Mouse (Mus musculus) liver, adult 2 months (tissue): ENCODE measurements around the gene Sox5. TPM values are rescaled to one million over a fixed set of nuclear protein-coding genes. Genes with fewer than 3 reads are reported as not detected.

ENCODE experiments used
- DNase-seq: peaks from one replicate; pipeline ENCODE4 v3.0.0-alpha.2; 2011; ENCODE audit warnings: low read depth, low spot score; ENCODE audit errors: extremely low read depth
- H3K27ac ChIP-seq: fragments of 200-500 bp; replicated peaks from 2 replicates; pipeline ENCODE4 v1.5.1; 2012; ENCODE audit warnings: low read depth, mild to moderate bottlenecking, control low read depth, inconsistent platforms, low read length; ENCODE audit not compliant: insufficient read depth
- H3K27me3 ChIP-seq: fragments of 200-500 bp; 2 replicates; pipeline ENCODE4 v1.6.1; 2012; ENCODE audit warnings: mild to moderate bottlenecking, moderate library complexity, low read length, inconsistent platforms; ENCODE audit not compliant: control insufficient read depth, insufficient read depth
- H3K36me3 ChIP-seq: fragments of 200-500 bp; 2 replicates; pipeline ENCODE4 v1.6.1; 2012; ENCODE audit warnings: low read length, inconsistent platforms; ENCODE audit not compliant: control insufficient read depth, insufficient read depth
- H3K4me1 ChIP-seq: fragments of 200-500 bp; 2 replicates; pipeline ENCODE4 v1.6.1; 2011; ENCODE audit warnings: low read length; ENCODE audit not compliant: control insufficient read depth, insufficient read depth
- H3K4me3 ChIP-seq: fragments of 200-500 bp; 2 replicates; pipeline ENCODE4 v1.5.1; 2011; ENCODE audit warnings: low read depth, mild to moderate bottlenecking, control low read depth, low read length, moderate library complexity; ENCODE audit not compliant: insufficient read depth
- H3K79me2 ChIP-seq: fragments of 200-500 bp; 2 replicates; pipeline ENCODE4 v1.6.1; 2012; ENCODE audit warnings: inconsistent platforms, mild to moderate bottlenecking, low read length, moderate library complexity; ENCODE audit not compliant: control insufficient read depth, insufficient read depth
- H3K9ac ChIP-seq: fragments of 200-500 bp; 2 replicates; pipeline ENCODE4 v1.6.1; 2012; ENCODE audit warnings: low read depth, mild to moderate bottlenecking, control low read depth, inconsistent platforms, low read length
- CTCF ChIP-seq: fragments of 200-500 bp; IDR thresholded peaks from 2 replicates; pipeline ENCODE4 v1.5.1; 2011; ENCODE audit warnings: low read depth, low read length, control low read depth
- POLR2A ChIP-seq: fragments of 200-500 bp; IDR thresholded peaks from 2 replicates; pipeline ENCODE4 v1.6.1; 2011; ENCODE audit warnings: low read length, control low read depth; ENCODE audit not compliant: insufficient read depth; ENCODE audit errors: extremely low read depth
- WGBS: fragments of 180-500 bp; shearing (Covaris S2); methylation state at CpG from one replicate; pipeline ENCODE4 v1.1.7; 2018; 5-methylcytosine and 5-hydroxymethylcytosine counted together
- polyA plus RNA-seq: library from polyadenylated mRNA; depleted of rRNA; stranded (reverse); fragments of >200 nt; gene quantifications from 2 replicates; pipeline ENCODE4 v1.2.3, GENCODE M21; 2012
- total RNA-seq: library from RNA; depleted of rRNA; stranded (reverse); fragments of >200 nt; gene quantifications from 2 replicates; pipeline ENCODE4 v1.2.3, GENCODE M21; 2014

The Sox5 gene
- total and polyA plus RNA-seq, 2 experiments, result 7.5 to 31.6 TPM

- Histone ChIP-seq H3K27me3 (no peaks in the 10 kb centered on the region), H3K27ac (no peak overlapping the region), H3K9ac (no peak overlapping the region), H3K36me3 (no peaks in the 10 kb centered on the region), H3K4me1 (no peaks in the 10 kb centered on the region), H3K4me3 (no peak overlapping the region), H3K79me2 (no peaks in the 10 kb centered on the region; the same call in 1 of the 2 replicates)
- DNase-seq, result no peak
- WGBS, result 97% methylated on average over 8 of the region's 8 CpGs
- no peak for TF ChIP-seq CTCF
- no peak for TF ChIP-seq POLR2A
These were observed 801.6 kb downstream of the Sox5 start for GRCm38 (mm10) chr6:143980131-143980530.

- no peak for TF ChIP-seq CTCF
- TF ChIP-seq POLR2A, result no peak
- no peaks in the 10 kb centered on the region for H3K27me3 ChIP-seq
- WGBS, result 92% methylated on average over 9 of the region's 9 CpGs
- H3K79me2 ChIP-seq, result 0 out of 2 replicates have a peak, but pooled peaks cover 2% of the 10 kb centered on the region
- H3K4me1 ChIP-seq, result no peaks in the 10 kb centered on the region
- H3K36me3 ChIP-seq, result no peaks in the 10 kb centered on the region
- H3K27ac ChIP-seq, result no peak overlapping the region
- no peak overlapping the region for H3K9ac ChIP-seq
- DNase-seq, result no peak
- H3K4me3 ChIP-seq, result no peak overlapping the region
These were observed 813.9 kb downstream of the Sox5 start for GRCm38 (mm10) chr6:143967724-143968400.

GRCm38 (mm10) chr6:143960487-143960886 is 821.3 kb downstream of the Sox5 start:
- 95% methylated on average over 11 of the region's 11 CpGs for WGBS
- Histone ChIP-seq H3K27ac (no peak overlapping the region), H3K36me3 (peaks cover 10% of the 10 kb centered on the region), H3K9ac (no peak overlapping the region), H3K4me1 (no peaks in the 10 kb centered on the region), H3K79me2 (no peaks in the 10 kb centered on the region), H3K27me3 (no peaks in the 10 kb centered on the region), H3K4me3 (no peak overlapping the region)
- DNase-seq, result no peak
- TF ChIP-seq POLR2A (no peak), CTCF (no peak)

GRCm38 (mm10) chr6:143960081-143960480 is 821.7 kb downstream of the Sox5 start:
- WGBS, result 87% methylated on average over 8 of the region's 8 CpGs
- no peaks in the 10 kb centered on the region for H3K27me3 ChIP-seq
- TF ChIP-seq POLR2A, result no peak
- no peak for TF ChIP-seq CTCF
- peaks cover 10% of the 10 kb centered on the region for H3K36me3 ChIP-seq
- no peak overlapping the region for H3K27ac ChIP-seq
- no peak overlapping the region for H3K9ac ChIP-seq
- H3K4me1 ChIP-seq, result no peaks in the 10 kb centered on the region
- DNase-seq, result no peak
- no peaks in the 10 kb centered on the region for H3K79me2 ChIP-seq
- no peak overlapping the region for H3K4me3 ChIP-seq

GRCm38 (mm10) chr6:143958372-143958771 is 823.4 kb downstream of the Sox5 start:
- no peak overlapping the region for H3K9ac ChIP-seq
- no peaks in the 10 kb centered on the region for H3K27me3 ChIP-seq
- TF ChIP-seq POLR2A, result no peak
- no peak for TF ChIP-seq CTCF
- H3K36me3 ChIP-seq, result peaks cover 10% of the 10 kb centered on the region
- H3K4me3 ChIP-seq, result no peak overlapping the region
- 83% methylated on average over 7 of the region's 7 CpGs for WGBS
- H3K4me1 ChIP-seq, result no peaks in the 10 kb centered on the region
- no peak overlapping the region for H3K27ac ChIP-seq
- H3K79me2 ChIP-seq, result no peaks in the 10 kb centered on the region
- no peak for DNase-seq

- H3K36me3 ChIP-seq, result peaks cover 10% of the 10 kb centered on the region
- no peaks in the 10 kb centered on the region for H3K4me1 ChIP-seq
- H3K27me3 ChIP-seq, result no peaks in the 10 kb centered on the region
- DNase-seq, result no peak
- WGBS, result 61% methylated on average over 5 of the region's 5 CpGs
- H3K79me2 ChIP-seq, result no peaks in the 10 kb centered on the region
- no peak overlapping the region for H3K9ac ChIP-seq
- no peak for TF ChIP-seq CTCF
- no peak for TF ChIP-seq POLR2A
- H3K4me3 ChIP-seq, result no peak overlapping the region
- H3K27ac ChIP-seq, result no peak overlapping the region
These were observed 824.7 kb downstream of the Sox5 start for GRCm38 (mm10) chr6:143957063-143957462.
